Mouse (Mus musculus) heart, embryonic 10.5 days (tissue): Measurements from ENCODE around the gene Cand1. TPM values are rescaled to one million over a fixed set of nuclear protein-coding genes. Genes with fewer than 3 reads are reported as not detected.

Experiments
- DNase-seq: peaks from one replicate; pipeline ENCODE4 v3.0.0-alpha.2; 2017; ENCODE audit warnings: low spot score
- H3K27ac ChIP-seq: fragments of 300-500 bp; sonication (generic); 2 replicates; pipeline ENCODE4 v1.5.1; 2016; ENCODE audit warnings: mild to moderate bottlenecking
- H3K27me3 ChIP-seq: fragments of 300-500 bp; sonication (generic); 2 replicates; pipeline ENCODE4 v1.6.1; 2016; ENCODE audit warnings: mild to moderate bottlenecking; ENCODE audit not compliant: poor library complexity, insufficient read depth, severe bottlenecking
- H3K36me3 ChIP-seq: fragments of 300-500 bp; sonication (generic); 2 replicates; pipeline ENCODE4 v1.6.1; 2016; ENCODE audit warnings: mild to moderate bottlenecking, moderate library complexity
- H3K4me1 ChIP-seq: fragments of 300-500 bp; sonication (generic); 2 replicates; pipeline ENCODE4 v1.6.1; 2016; ENCODE audit warnings: mild to moderate bottlenecking
- H3K4me3 ChIP-seq: fragments of 300-500 bp; sonication (generic); 2 replicates; pipeline ENCODE4 v1.5.1; 2016; ENCODE audit warnings: mild to moderate bottlenecking, moderate library complexity
- H3K9me3 ChIP-seq: fragments of 300-500 bp; sonication (generic); 2 replicates; pipeline ENCODE4 v1.6.1; 2016; ENCODE audit warnings: mild to moderate bottlenecking, moderate library complexity
- WGBS: fragments of 180-500 bp; shearing (Covaris S2); methylation state at CpG from one replicate; pipeline ENCODE4 v1.1.7; 2016; 5-methylcytosine and 5-hydroxymethylcytosine counted together
- polyA plus RNA-seq: library from polyadenylated mRNA; unstranded; fragments of >200 nt; fragmentation: Nextera tagmentation; extraction: Ambion mirVana; gene quantifications from 2 replicates; pipeline ENCODE4 v1.2.1, GENCODE M21; 2016

Cand1 gene
- polyA plus RNA-seq, 1 experiment from 2014 or later: 72.8 TPM

DNA sequence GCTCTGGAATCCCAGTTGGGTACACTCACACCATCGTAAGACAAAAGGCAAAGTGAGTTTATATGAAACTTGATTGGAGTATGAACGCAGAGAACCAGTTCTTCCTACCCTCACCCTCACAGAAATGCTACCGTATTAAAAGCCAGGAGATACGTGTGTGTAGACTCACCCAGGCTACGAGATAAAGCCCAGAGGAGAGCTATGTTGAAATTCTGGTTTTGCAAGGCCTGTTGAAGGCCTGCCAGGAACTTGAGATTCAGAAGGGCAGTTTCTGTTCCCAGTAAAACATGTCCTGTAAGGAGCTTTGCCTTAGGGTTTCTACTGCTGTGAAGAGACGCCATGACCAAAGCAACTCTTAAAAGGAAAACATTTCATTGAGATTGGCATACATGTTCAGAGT lies 79.7 kb downstream of the Cand1 start:
- no peak for DNase-seq
- 86% methylated on average over 6 of the region's 6 CpGs for WGBS
- H3K4me1 ChIP-seq: no peaks in the 10 kb centered on the region
- no peak overlapping the region for H3K4me3 ChIP-seq
- H3K27me3 ChIP-seq: no peaks in the 10 kb centered on the region
- H3K27ac ChIP-seq: no peak overlapping the region
- H3K9me3 ChIP-seq: peaks cover 3% of the 10 kb centered on the region; the same call in 1 of the 2 replicates
- H3K36me3 ChIP-seq: no peaks in the 10 kb centered on the region

DNA sequence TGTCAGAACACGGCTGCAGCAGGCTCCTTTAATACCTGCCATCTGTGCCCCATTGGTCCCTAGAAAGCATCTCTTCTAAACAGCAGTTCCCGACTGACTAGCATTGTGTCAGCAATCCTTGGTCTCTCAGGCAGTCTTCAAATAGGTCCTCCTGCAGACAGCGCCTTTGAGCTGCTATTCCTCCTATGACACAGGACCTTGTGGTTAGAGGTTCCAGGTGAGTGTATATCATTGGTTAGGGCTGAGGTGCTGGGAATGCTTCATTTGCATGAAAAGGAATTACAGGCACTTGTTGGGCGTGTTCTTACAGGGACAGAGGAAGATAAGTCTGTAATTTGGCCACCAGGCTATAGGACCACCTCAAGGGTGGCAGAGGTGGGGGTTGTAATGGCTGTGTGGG lies 90.6 kb downstream of the Cand1 start:
- Histone ChIP-seq H3K4me1 (no peaks in the 10 kb centered on the region), H3K36me3 (no peaks in the 10 kb centered on the region), H3K4me3 (no peak overlapping the region), H3K27me3 (no peaks in the 10 kb centered on the region), H3K27ac (no peak overlapping the region), H3K9me3 (no peaks in the 10 kb centered on the region)
- WGBS: 70% methylated on average over 4 of the region's 4 CpGs
- DNase-seq: no peak

Other genes with a start within 250 kb of the Cand1 start
- 2.7 and 4.4 TPM in 2 replicates for gene Grip1, start 213.8 kb upstream of the Cand1 start, polyA plus RNA-seq